Mouse (Mus musculus): ENCODE results near the gene Papss2. TPM values are rescaled to one million over a fixed set of nuclear protein-coding genes. Genes with fewer than 3 reads are reported as not detected.

Gene Papss2
- polyA plus RNA-seq, 1 experiment from 2014 or later = 8.4 TPM

DNA sequence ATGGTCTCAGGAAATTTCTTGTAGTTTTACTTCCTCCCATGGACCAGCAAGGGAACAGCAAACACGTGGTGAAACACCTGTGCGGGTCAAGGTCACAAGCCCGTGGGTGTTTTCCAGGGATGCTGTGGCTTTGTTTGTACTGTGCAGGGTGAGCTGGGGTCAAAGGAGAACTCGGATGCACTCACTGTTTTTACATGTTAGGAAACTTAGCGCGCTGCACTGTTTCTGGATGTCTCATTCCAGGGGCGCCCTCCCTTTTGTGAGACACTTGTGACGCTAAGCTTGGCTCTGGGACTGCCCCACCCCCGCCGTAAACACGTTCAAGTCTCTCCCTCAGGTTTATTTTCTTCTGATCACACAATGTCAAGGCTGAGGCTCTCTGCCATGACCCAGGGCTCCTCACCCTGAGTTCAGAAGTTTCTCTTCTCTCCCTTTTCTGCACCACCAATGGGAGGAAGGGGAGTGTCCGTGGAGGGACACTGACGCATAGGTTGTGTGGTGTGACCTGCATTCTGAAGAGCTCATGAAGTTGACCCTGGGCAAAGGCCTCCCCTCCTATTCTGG, 31.3 kb downstream of the Papss2 start:
- Histone ChIP-seq H3K27ac (no peak overlapping the region), H3K36me3 (no peaks in the 10 kb centered on the region), H3K27me3 (replicated peaks) (no peaks in the 10 kb centered on the region), H3K4me1 (replicated peaks) (no peaks in the 10 kb centered on the region), H3K9me3 (no peaks in the 10 kb centered on the region), H3K4me2 (replicated peaks) (no peak overlapping the region), H3K4me3 (replicated peaks) (no peak overlapping the region), H3K9ac (no peak overlapping the region)
- WGBS = 48% methylated on average over 13 of the region's 13 CpGs
- no peak for ATAC-seq

GRCm38 (mm10) chr19:32627631-32628030, 32.0 kb downstream of the Papss2 start:
- no peak for ATAC-seq
- H3K27ac ChIP-seq = no peak overlapping the region
- H3K4me1 ChIP-seq (replicated peaks) = no peaks in the 10 kb centered on the region
- H3K9me3 ChIP-seq = no peaks in the 10 kb centered on the region
- no peaks in the 10 kb centered on the region for H3K36me3 ChIP-seq
- WGBS = 78% methylated on average over 4 of the region's 4 CpGs
- no peaks in the 10 kb centered on the region for H3K27me3 ChIP-seq (replicated peaks)
- H3K9ac ChIP-seq = no peak overlapping the region
- H3K4me2 ChIP-seq (replicated peaks) = no peak overlapping the region
- no peak overlapping the region for H3K4me3 ChIP-seq (replicated peaks)

GRCm38 (mm10) chr19:32628572-32629132, 33.1 kb downstream of the Papss2 start:
- no peak overlapping the region for H3K4me3 ChIP-seq (replicated peaks)
- H3K27ac ChIP-seq = no peak overlapping the region
- H3K4me1 ChIP-seq (replicated peaks) = no peaks in the 10 kb centered on the region
- no peaks in the 10 kb centered on the region for H3K9me3 ChIP-seq
- 81% methylated on average over 7 of the region's 7 CpGs for WGBS
- H3K36me3 ChIP-seq = no peaks in the 10 kb centered on the region
- H3K4me2 ChIP-seq (replicated peaks) = no peak overlapping the region
- no peak for ATAC-seq
- H3K9ac ChIP-seq = no peak overlapping the region
- no peaks in the 10 kb centered on the region for H3K27me3 ChIP-seq (replicated peaks)

GRCm38 (mm10) chr19:32634916-32635315, 39.3 kb downstream of the Papss2 start:
- no peak overlapping the region for H3K27ac ChIP-seq
- no peaks in the 10 kb centered on the region for H3K36me3 ChIP-seq
- H3K27me3 ChIP-seq (replicated peaks) = no peaks in the 10 kb centered on the region
- 76% methylated on average over 8 of the region's 8 CpGs for WGBS
- no peak for ATAC-seq
- H3K9ac ChIP-seq = no peak overlapping the region
- no peaks in the 10 kb centered on the region for H3K9me3 ChIP-seq
- H3K4me1 ChIP-seq (replicated peaks) = 0 out of 2 replicates have a peak, but pooled peaks cover 2% of the 10 kb centered on the region
- no peak overlapping the region for H3K4me3 ChIP-seq (replicated peaks)
- no peak overlapping the region for H3K4me2 ChIP-seq (replicated peaks)

DNA sequence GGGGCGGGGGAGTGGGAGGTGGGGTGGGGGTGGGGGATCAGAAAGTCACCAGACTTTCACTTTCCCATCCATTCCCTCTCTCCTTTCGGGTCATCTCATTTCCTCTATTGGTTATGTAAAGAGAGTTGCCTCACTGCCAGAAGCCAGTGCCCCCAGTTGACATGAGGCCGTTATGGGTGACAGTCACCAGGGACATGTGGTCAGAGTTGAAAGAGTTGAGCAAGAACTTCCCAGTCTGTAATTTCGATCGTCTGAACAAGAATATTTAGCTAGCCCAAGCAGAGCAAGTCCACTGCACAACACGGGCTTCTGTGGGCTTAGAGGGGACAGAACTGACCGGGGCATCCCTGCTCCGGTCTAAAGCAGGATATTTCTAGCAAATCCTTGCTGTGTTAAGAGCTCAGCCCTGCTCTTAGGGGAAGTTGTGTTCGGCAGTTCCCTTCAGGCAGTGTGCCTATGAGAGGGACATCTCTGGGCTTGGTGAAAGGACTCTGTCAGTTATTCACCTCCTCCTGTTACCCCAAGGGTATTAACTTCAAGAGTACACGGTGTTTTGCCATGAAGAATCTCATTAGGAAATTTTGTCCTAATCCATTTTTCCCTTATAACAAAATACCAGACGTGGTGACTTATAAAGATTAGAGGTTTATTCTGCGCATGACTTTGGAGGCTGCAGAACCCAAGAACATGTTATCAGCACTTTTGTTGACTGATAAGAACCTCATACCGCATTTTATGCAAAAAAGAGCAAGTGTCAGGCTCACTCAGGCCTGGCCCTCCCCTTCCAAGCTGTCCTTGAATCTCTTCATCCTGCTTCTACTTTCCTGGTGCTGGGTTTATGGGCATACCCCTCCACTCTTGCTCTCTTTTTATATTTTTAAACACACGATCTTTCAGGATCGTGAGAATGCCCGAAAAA, 42.0 kb downstream of the Papss2 start:
- WGBS = 60% methylated on average over 16 of the region's 16 CpGs
- Histone ChIP-seq H3K9ac (no peak overlapping the region), H3K36me3 (no peaks in the 10 kb centered on the region), H3K27me3 (replicated peaks) (no peaks in the 10 kb centered on the region), H3K27ac (no peak overlapping the region), H3K4me2 (replicated peaks) (0 out of 2 replicates have a peak overlapping the region, but pooled peaks have one; percentile 35), H3K4me1 (replicated peaks) (0 out of 2 replicates have a peak, but pooled peaks cover 2% of the 10 kb centered on the region), H3K9me3 (no peaks in the 10 kb centered on the region), H3K4me3 (replicated peaks) (no peak overlapping the region)
- peak; percentile 23; the same call in 1 of the 2 replicates for ATAC-seq

DNA sequence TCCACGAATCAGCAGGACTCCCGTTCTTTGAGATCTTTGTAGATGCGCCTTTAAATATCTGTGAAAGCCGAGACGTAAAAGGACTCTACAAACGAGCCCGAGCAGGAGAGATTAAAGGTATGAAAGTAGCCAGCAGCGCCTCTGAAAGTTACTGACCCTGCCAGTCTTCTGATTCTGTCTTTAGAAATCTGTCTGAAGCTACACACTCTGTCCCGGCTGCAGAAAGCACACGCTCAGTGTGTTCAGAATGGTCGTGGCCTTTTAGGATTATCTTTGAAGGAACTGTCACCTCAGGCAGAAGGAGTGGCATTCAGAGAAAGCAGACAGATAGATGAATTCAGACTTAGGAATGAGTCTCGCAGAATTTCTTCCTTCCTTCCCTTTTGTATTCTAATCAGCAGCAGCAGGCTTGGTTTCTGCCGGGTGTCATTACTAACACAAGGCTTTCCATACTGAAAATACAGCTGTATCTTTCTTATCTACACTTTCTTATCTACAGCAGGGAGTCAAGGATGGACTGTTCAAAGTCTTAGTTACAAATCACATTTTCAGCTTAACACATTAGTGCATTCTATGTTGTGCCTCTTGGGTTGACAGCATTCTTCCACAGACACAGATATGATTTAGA, 42.8 kb downstream of the Papss2 start:
- H3K9me3 ChIP-seq = no peaks in the 10 kb centered on the region
- peak overlapping the region; percentile 35; the same call in 1 of the 2 replicates for H3K4me2 ChIP-seq (replicated peaks)
- H3K9ac ChIP-seq = no peak overlapping the region
- WGBS = 51% methylated on average over 13 of the region's 13 CpGs
- H3K4me1 ChIP-seq (replicated peaks) = 0 out of 2 replicates have a peak, but pooled peaks cover 2% of the 10 kb centered on the region
- no peaks in the 10 kb centered on the region for H3K27me3 ChIP-seq (replicated peaks)
- H3K27ac ChIP-seq = no peak overlapping the region
- no peaks in the 10 kb centered on the region for H3K36me3 ChIP-seq
- H3K4me3 ChIP-seq (replicated peaks) = no peak overlapping the region
- ATAC-seq = peak; percentile 57; the same call in 1 of the 2 replicates

- no peak overlapping the region for H3K4me3 ChIP-seq (replicated peaks)
- ATAC-seq = no peak
- H3K4me2 ChIP-seq (replicated peaks) = no peak overlapping the region
- no peaks in the 10 kb centered on the region for H3K9me3 ChIP-seq
- 87% methylated on average over 7 of the region's 7 CpGs for WGBS
- H3K27me3 ChIP-seq (replicated peaks) = no peaks in the 10 kb centered on the region
- 0 out of 2 replicates have a peak, but pooled peaks cover 2% of the 10 kb centered on the region for H3K4me1 ChIP-seq (replicated peaks)
- H3K9ac ChIP-seq = no peak overlapping the region
- H3K27ac ChIP-seq = no peak overlapping the region
- H3K36me3 ChIP-seq = no peaks in the 10 kb centered on the region
These were observed 45.9 kb downstream of the Papss2 start for GRCm38 (mm10) chr19:32641535-32641934.

- 0 out of 2 replicates have a peak, but pooled peaks cover 2% of the 10 kb centered on the region for H3K4me1 ChIP-seq (replicated peaks)
- H3K4me2 ChIP-seq (replicated peaks) = no peak overlapping the region
- H3K9me3 ChIP-seq = no peaks in the 10 kb centered on the region
- H3K36me3 ChIP-seq = no peaks in the 10 kb centered on the region
- no peaks in the 10 kb centered on the region for H3K27me3 ChIP-seq (replicated peaks)
- no peak overlapping the region for H3K27ac ChIP-seq
- ATAC-seq = no peak
- no peak overlapping the region for H3K4me3 ChIP-seq (replicated peaks)
- H3K9ac ChIP-seq = no peak overlapping the region
- WGBS = 90% methylated on average over 8 of the region's 8 CpGs
These were observed 46.4 kb downstream of the Papss2 start for GRCm38 (mm10) chr19:32641995-32642394.

GRCm38 (mm10) chr19:32643642-32644041, 48.1 kb downstream of the Papss2 start:
- no peaks in the 10 kb centered on the region for H3K27me3 ChIP-seq (replicated peaks)
- no peaks in the 10 kb centered on the region for H3K36me3 ChIP-seq
- no peak overlapping the region for H3K9ac ChIP-seq
- no peak overlapping the region for H3K4me3 ChIP-seq (replicated peaks)
- no peak for ATAC-seq
- no peaks in the 10 kb centered on the region for H3K9me3 ChIP-seq
- no peak overlapping the region for H3K27ac ChIP-seq
- H3K4me2 ChIP-seq (replicated peaks) = no peak overlapping the region
- WGBS = 91% methylated on average over 3 of the region's 3 CpGs
- no peaks in the 10 kb centered on the region for H3K4me1 ChIP-seq (replicated peaks)

DNA sequence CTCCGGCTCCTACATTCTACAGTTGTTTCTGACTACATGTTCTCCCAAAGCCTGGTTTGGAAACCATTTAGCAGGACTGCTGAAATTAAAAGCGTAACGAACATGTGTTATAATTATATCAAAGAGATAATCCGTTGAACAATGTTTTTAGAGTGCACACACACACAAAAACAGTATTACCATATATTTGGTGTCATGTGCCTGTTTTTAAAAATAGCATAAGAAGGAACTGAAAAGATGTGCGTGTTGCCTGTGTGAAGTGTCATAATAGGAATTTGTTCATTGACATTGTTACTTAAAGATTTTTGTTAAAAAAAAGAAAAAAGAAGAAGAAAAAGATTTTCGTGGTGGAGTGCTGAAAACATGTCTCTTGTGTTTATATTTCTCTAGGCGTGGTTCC, 50.3 kb downstream of the Papss2 start:
- no peak for ATAC-seq

DNA sequence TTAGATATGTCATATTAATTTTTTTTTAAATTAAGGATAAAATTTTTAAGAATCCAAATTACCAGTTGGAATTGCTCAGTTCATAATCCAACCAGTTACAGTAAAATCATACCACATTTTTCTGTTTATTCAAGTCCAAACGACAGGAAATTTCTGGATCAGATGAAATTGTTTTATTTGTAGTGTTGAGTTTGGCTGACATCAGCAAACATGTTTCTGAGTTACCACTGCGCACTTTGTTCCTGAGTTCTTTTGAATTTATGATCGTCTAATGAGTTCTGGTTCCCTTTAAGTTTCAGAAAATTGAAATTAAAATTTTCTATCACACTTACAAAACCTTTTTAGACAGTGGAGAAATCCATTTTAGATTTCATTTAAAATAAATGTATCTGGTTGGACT, 50.8 kb downstream of the Papss2 start:
- H3K9ac ChIP-seq = no peak overlapping the region
- no peak overlapping the region for H3K4me3 ChIP-seq (replicated peaks)
- no peaks in the 10 kb centered on the region for H3K36me3 ChIP-seq
- H3K27me3 ChIP-seq (replicated peaks) = no peaks in the 10 kb centered on the region
- H3K9me3 ChIP-seq = no peaks in the 10 kb centered on the region
- no peak overlapping the region for H3K4me2 ChIP-seq (replicated peaks)
- no peak for ATAC-seq
- no peak overlapping the region for H3K27ac ChIP-seq
- H3K4me1 ChIP-seq (replicated peaks) = no peaks in the 10 kb centered on the region
- 85% methylated on average over 3 of the region's 3 CpGs for WGBS

More for the DNA sequence above, 50.3 kb downstream of the Papss2 start:
- H3K27ac ChIP-seq = no peak overlapping the region
- 86% methylated on average over 7 of the region's 7 CpGs for WGBS
- no peaks in the 10 kb centered on the region for H3K4me1 ChIP-seq (replicated peaks)
- H3K4me2 ChIP-seq (replicated peaks) = no peak overlapping the region
- H3K36me3 ChIP-seq = no peaks in the 10 kb centered on the region
- H3K9me3 ChIP-seq = no peaks in the 10 kb centered on the region
- no peaks in the 10 kb centered on the region for H3K27me3 ChIP-seq (replicated peaks)
- no peak overlapping the region for H3K9ac ChIP-seq
- H3K4me3 ChIP-seq (replicated peaks) = no peak overlapping the region

DNA sequence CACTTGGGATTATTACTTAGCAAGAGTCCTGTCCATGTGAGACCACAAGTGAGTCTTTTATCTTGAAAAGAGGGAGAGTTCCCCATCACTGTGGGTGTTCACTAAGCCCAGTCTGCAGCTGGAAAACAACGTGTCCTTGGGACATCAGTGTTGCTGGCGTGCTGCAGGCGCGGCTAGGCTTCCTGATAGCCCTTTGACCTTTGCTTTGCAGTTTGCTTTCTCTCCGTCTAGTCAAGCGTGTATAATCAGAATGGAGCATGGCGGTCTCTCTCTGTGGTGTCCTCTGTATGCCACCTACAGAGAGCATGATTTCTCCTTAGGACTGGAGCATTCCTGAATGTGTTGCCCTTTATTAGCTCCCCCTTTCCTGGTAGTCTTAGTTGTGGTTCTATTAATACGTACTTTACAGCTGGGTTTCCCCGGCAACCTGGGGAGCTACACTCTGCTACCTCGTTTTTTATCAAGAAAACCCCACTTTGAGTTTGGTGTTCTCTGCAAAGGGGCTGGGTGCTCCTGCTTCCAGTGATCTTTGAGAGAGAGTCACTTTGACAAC, 52.5 kb downstream of the Papss2 start:
- no peaks in the 10 kb centered on the region for H3K36me3 ChIP-seq
- peak; percentile 75 for ATAC-seq
- no peak overlapping the region for H3K4me3 ChIP-seq (replicated peaks)
- no peaks in the 10 kb centered on the region for H3K27me3 ChIP-seq (replicated peaks)
- H3K4me2 ChIP-seq (replicated peaks) = peak overlapping the region; percentile 26; the same call in 1 of the 2 replicates
- H3K27ac ChIP-seq = no peak overlapping the region
- no peak overlapping the region for H3K9ac ChIP-seq
- H3K4me1 ChIP-seq (replicated peaks) = no peaks in the 10 kb centered on the region
- 45% methylated on average over 10 of the region's 10 CpGs for WGBS
- no peaks in the 10 kb centered on the region for H3K9me3 ChIP-seq
